Mouse (Mus musculus): ENCODE measurements at regions not wholly inside any gene's neighbourhood (a gene's known extent, or its start where the extent isn't known, plus 50 kb on each side); places are given as distances from the start of the nearest gene placed in this dataset.

- Histone ChIP-seq H3K9ac (ENCODE audit: low read depth, low read length) (no peak overlapping the region), H3K36me3 (ENCODE audit: control insufficient read depth, insufficient read depth) (no peaks in the 10 kb centered on the region), H3K4me3 (ENCODE audit: low read depth, low read length) (no peak overlapping the region), H3K27ac (ENCODE audit: low read length) (no peak overlapping the region), H3K4me1 (ENCODE audit: control insufficient read depth, low read depth, low read length) (no peaks in the 10 kb centered on the region), H3K4me2 (ENCODE audit: low read depth, low read length) (no peak overlapping the region), H3K27me3 (ENCODE audit: control insufficient read depth, insufficient read depth, low read depth, low read length) (peaks cover 41% of the 10 kb centered on the region), H3K9me3 (replicated peaks; ENCODE audit: control insufficient read depth, low read length) (no peaks in the 10 kb centered on the region)
- WGBS (ENCODE audit: insufficient replicate concordance): 27% methylated on average over 7 of the region's 7 CpGs
- no peak; the same call in 1 of the 2 replicates for ATAC-seq (ENCODE audit: low read depth)
These were observed 93.6 kb downstream of the Foxb1 start for GRCm38 (mm10) chr9:69667064-69667533.

- Histone ChIP-seq H3K27ac (ENCODE audit: low read length) (no peak overlapping the region), H3K4me2 (ENCODE audit: low read depth, low read length) (no peak overlapping the region), H3K36me3 (ENCODE audit: control insufficient read depth, insufficient read depth) (no peaks in the 10 kb centered on the region), H3K4me1 (ENCODE audit: control insufficient read depth, low read depth, low read length) (no peaks in the 10 kb centered on the region), H3K27me3 (ENCODE audit: control insufficient read depth, insufficient read depth, low read depth, low read length) (peaks cover 17% of the 10 kb centered on the region), H3K9me3 (replicated peaks; ENCODE audit: control insufficient read depth, low read length) (no peaks in the 10 kb centered on the region), H3K9ac (ENCODE audit: low read depth, low read length) (no peak overlapping the region), H3K4me3 (ENCODE audit: low read depth, low read length) (no peak overlapping the region)
- no peak for ATAC-seq (ENCODE audit: low read depth)
- WGBS (ENCODE audit: insufficient replicate concordance): 61% methylated on average over 3 of the region's 3 CpGs
These were observed 96.5 kb downstream of the Foxb1 start for GRCm38 (mm10) chr9:69664201-69664600.

- H3K36me3 ChIP-seq (ENCODE audit: control insufficient read depth, insufficient read depth): no peaks in the 10 kb centered on the region
- WGBS (ENCODE audit: insufficient replicate concordance): 35% methylated on average over 5 of the region's 5 CpGs
- no peak overlapping the region for H3K4me2 ChIP-seq (ENCODE audit: low read depth, low read length)
- no peak overlapping the region for H3K4me3 ChIP-seq (ENCODE audit: low read depth, low read length)
- H3K4me1 ChIP-seq (ENCODE audit: control insufficient read depth, low read depth, low read length): no peaks in the 10 kb centered on the region
- no peak for ATAC-seq (ENCODE audit: low read depth)
- H3K9ac ChIP-seq (ENCODE audit: low read depth, low read length): no peak overlapping the region
- H3K27me3 ChIP-seq (ENCODE audit: control insufficient read depth, insufficient read depth, low read depth, low read length): no peaks in the 10 kb centered on the region; the same call in none of the 2 replicates
- H3K9me3 ChIP-seq (replicated peaks; ENCODE audit: control insufficient read depth, low read length): no peaks in the 10 kb centered on the region
- no peak overlapping the region for H3K27ac ChIP-seq (ENCODE audit: low read length)
These were observed 98.3 kb downstream of the Foxb1 start for GRCm38 (mm10) chr9:69662394-69662793.

- no peak for ATAC-seq (ENCODE audit: low read depth)
- no peak overlapping the region for H3K4me2 ChIP-seq (ENCODE audit: low read depth, low read length)
- H3K4me3 ChIP-seq (ENCODE audit: low read depth, low read length): no peak overlapping the region
- WGBS (ENCODE audit: insufficient replicate concordance): 73% methylated on average over 4 of the region's 4 CpGs
- H3K27ac ChIP-seq (ENCODE audit: low read length): no peak overlapping the region
- H3K9ac ChIP-seq (ENCODE audit: low read depth, low read length): no peak overlapping the region
- no peaks in the 10 kb centered on the region for H3K36me3 ChIP-seq (ENCODE audit: control insufficient read depth, insufficient read depth)
- H3K27me3 ChIP-seq (ENCODE audit: control insufficient read depth, insufficient read depth, low read depth, low read length): no peaks in the 10 kb centered on the region; the same call in 1 of the 2 replicates
- no peaks in the 10 kb centered on the region for H3K9me3 ChIP-seq (replicated peaks; ENCODE audit: control insufficient read depth, low read length)
- no peaks in the 10 kb centered on the region for H3K4me1 ChIP-seq (ENCODE audit: control insufficient read depth, low read depth, low read length)
These were observed 102.5 kb downstream of the Foxb1 start for GRCm38 (mm10) chr9:69658276-69658675.

GRCm38 (mm10) chr9:69656053-69656452 is 104.7 kb downstream of the Foxb1 start:
- H3K27me3 ChIP-seq (ENCODE audit: control insufficient read depth, insufficient read depth, low read depth, low read length): no peaks in the 10 kb centered on the region; the same call in 1 of the 2 replicates
- H3K9me3 ChIP-seq (replicated peaks; ENCODE audit: control insufficient read depth, low read length): no peaks in the 10 kb centered on the region
- 42% methylated on average over 6 of the region's 6 CpGs for WGBS (ENCODE audit: insufficient replicate concordance)
- no peak overlapping the region for H3K27ac ChIP-seq (ENCODE audit: low read length)
- no peak overlapping the region for H3K9ac ChIP-seq (ENCODE audit: low read depth, low read length)
- H3K4me2 ChIP-seq (ENCODE audit: low read depth, low read length): no peak overlapping the region
- no peak overlapping the region for H3K4me3 ChIP-seq (ENCODE audit: low read depth, low read length)
- no peak for ATAC-seq (ENCODE audit: low read depth)
- H3K36me3 ChIP-seq (ENCODE audit: control insufficient read depth, insufficient read depth): no peaks in the 10 kb centered on the region
- no peaks in the 10 kb centered on the region for H3K4me1 ChIP-seq (ENCODE audit: control insufficient read depth, low read depth, low read length)

- Histone ChIP-seq H3K9ac (ENCODE audit: low read depth, low read length) (no peak overlapping the region), H3K9me3 (replicated peaks; ENCODE audit: control insufficient read depth, low read length) (no peaks in the 10 kb centered on the region), H3K36me3 (ENCODE audit: control insufficient read depth, insufficient read depth) (no peaks in the 10 kb centered on the region), H3K27ac (ENCODE audit: low read length) (no peak overlapping the region), H3K27me3 (ENCODE audit: control insufficient read depth, insufficient read depth, low read depth, low read length) (no peaks in the 10 kb centered on the region; the same call in 1 of the 2 replicates), H3K4me1 (ENCODE audit: control insufficient read depth, low read depth, low read length) (no peaks in the 10 kb centered on the region), H3K4me3 (ENCODE audit: low read depth, low read length) (no peak overlapping the region), H3K4me2 (ENCODE audit: low read depth, low read length) (no peak overlapping the region)
- no peak for ATAC-seq (ENCODE audit: low read depth)
- 49% methylated on average over 4 of the region's 4 CpGs for WGBS (ENCODE audit: insufficient replicate concordance)
These were observed 108.6 kb downstream of the Foxb1 start for GRCm38 (mm10) chr9:69652106-69652505.

GRCm38 (mm10) chr9:69651608-69652007 is 109.1 kb downstream of the Foxb1 start:
- Histone ChIP-seq H3K9ac (ENCODE audit: low read depth, low read length) (no peak overlapping the region), H3K4me1 (ENCODE audit: control insufficient read depth, low read depth, low read length) (no peaks in the 10 kb centered on the region), H3K4me2 (ENCODE audit: low read depth, low read length) (no peak overlapping the region), H3K36me3 (ENCODE audit: control insufficient read depth, insufficient read depth) (no peaks in the 10 kb centered on the region), H3K4me3 (ENCODE audit: low read depth, low read length) (no peak overlapping the region), H3K27me3 (ENCODE audit: control insufficient read depth, insufficient read depth, low read depth, low read length) (no peaks in the 10 kb centered on the region; the same call in 1 of the 2 replicates), H3K27ac (ENCODE audit: low read length) (no peak overlapping the region), H3K9me3 (replicated peaks; ENCODE audit: control insufficient read depth, low read length) (no peaks in the 10 kb centered on the region)
- WGBS (ENCODE audit: insufficient replicate concordance): 53% methylated on average over 8 of the region's 8 CpGs
- ATAC-seq (ENCODE audit: low read depth): no peak

- Histone ChIP-seq H3K9ac (ENCODE audit: low read depth, low read length) (no peak overlapping the region), H3K36me3 (ENCODE audit: control insufficient read depth, insufficient read depth) (no peaks in the 10 kb centered on the region), H3K9me3 (replicated peaks; ENCODE audit: control insufficient read depth, low read length) (no peaks in the 10 kb centered on the region), H3K4me1 (ENCODE audit: control insufficient read depth, low read depth, low read length) (no peaks in the 10 kb centered on the region), H3K4me2 (ENCODE audit: low read depth, low read length) (no peak overlapping the region), H3K27me3 (ENCODE audit: control insufficient read depth, insufficient read depth, low read depth, low read length) (no peaks in the 10 kb centered on the region), H3K4me3 (ENCODE audit: low read depth, low read length) (no peak overlapping the region), H3K27ac (ENCODE audit: low read length) (no peak overlapping the region)
- no peak for ATAC-seq (ENCODE audit: low read depth)
- 52% methylated on average over 5 of the region's 5 CpGs for WGBS (ENCODE audit: insufficient replicate concordance)
These were observed 118.1 kb downstream of the Foxb1 start for GRCm38 (mm10) chr9:69642591-69642990.

- Histone ChIP-seq H3K27ac (ENCODE audit: low read length) (no peak overlapping the region), H3K4me3 (ENCODE audit: low read depth, low read length) (no peak overlapping the region), H3K4me2 (ENCODE audit: low read depth, low read length) (no peak overlapping the region), H3K27me3 (ENCODE audit: control insufficient read depth, insufficient read depth, low read depth, low read length) (no peaks in the 10 kb centered on the region), H3K4me1 (ENCODE audit: control insufficient read depth, low read depth, low read length) (no peaks in the 10 kb centered on the region), H3K9ac (ENCODE audit: low read depth, low read length) (no peak overlapping the region), H3K36me3 (ENCODE audit: control insufficient read depth, insufficient read depth) (no peaks in the 10 kb centered on the region), H3K9me3 (replicated peaks; ENCODE audit: control insufficient read depth, low read length) (no peaks in the 10 kb centered on the region)
- no peak for ATAC-seq (ENCODE audit: low read depth)
- WGBS (ENCODE audit: insufficient replicate concordance): 9% methylated on average over 7 of the region's 7 CpGs
These were observed 137.4 kb downstream of the Foxb1 start for GRCm38 (mm10) chr9:69623312-69623711.

Data from liver, embryonic 16.5 days (tissue).